8 mouse cellular contexts compared by ENCODE assay signal in the genomic region with DNA sequence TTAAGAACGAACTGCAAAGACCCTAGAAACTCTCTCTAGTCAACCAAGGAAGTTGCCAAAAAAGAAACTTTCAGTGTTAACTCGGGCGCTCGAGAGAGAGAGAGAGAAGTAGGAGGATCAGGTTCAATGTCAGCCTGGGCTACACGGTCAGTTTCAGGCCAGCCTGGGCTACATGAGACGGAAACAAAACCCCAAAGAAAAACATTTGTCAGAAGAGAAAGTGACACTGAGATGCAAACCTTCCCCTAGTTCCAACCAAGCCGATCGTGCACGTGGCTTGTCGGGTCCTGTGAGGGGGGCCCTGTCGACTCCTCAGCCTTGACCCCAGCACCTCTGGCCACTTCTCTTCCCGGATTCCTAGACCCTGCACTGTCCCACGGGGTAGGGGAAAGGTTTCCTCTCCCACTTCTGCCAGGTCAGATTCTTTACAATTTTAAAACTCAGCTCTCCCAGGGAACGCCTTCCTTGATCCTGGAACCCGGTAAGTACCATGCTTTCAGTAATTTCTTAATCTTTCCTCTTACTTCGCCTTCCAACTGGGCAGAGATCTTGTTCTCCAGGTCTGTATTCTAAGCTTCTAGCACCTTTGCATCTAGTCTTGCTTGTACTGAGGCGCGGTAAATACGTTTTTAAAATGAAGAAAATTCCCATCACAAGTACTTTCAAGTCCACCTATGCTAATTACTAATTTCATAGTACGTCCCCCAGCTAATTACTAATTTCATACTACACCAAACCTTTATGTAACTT. TPM values are rescaled to one million over a fixed set of nuclear protein-coding genes. Genes with fewer than 3 reads are reported as not detected.
DNase-seq lines count a peak whose midpoint lies in the region; ATAC-seq and TF ChIP-seq lines count a peak whose summit lies in the region.

Gene Rcc2 (plus strand): TSS at position 273 of the 750 bp plus-strand sequence.

- peak within 1 kb of the TSS; percentile 97 for H3K27ac ChIP-seq in heart, embryonic 13.5 days (replicated peaks)

- peaks cover 40% of the 10 kb centered on the region for H3K4me1 ChIP-seq in heart, embryonic 13.5 days

- peaks cover 9% of the 10 kb centered on the region for H3K36me3 ChIP-seq in heart, embryonic 13.5 days
- H3K36me3 ChIP-seq in myocyte (ENCODE audit: control insufficient read depth, insufficient read depth), result no peaks in the 10 kb centered on the region

- H3K4me2 ChIP-seq in heart, embryonic 13.5 days, result peak within 1 kb of the TSS; percentile 88
- H3K4me2 ChIP-seq in myocyte (ENCODE audit: low read depth), result peak within 1 kb of the TSS; percentile 83

- H3K4me3 ChIP-seq in heart, embryonic 13.5 days, result peak within 1 kb of the TSS; percentile 94
- H3K4me3 ChIP-seq in myocyte, result peak within 1 kb of the TSS; percentile 51

- 8% methylated on average over 20 of the region's 20 CpGs for WGBS in heart, embryonic 13.5 days

- peak within 1 kb of the TSS; percentile 95 for H3K9ac ChIP-seq in heart, embryonic 13.5 days

- TF ChIP-seq POLR2A in myocyte (IDR thresholded peaks at IDR 0.05; ENCODE audit: insufficient read length, low read depth), result peak; percentile 56

- DNase-seq in frontal cortex, adult 2 months (ENCODE audit: extremely low spot score in 1 of 2, low spot score in 1 of 2), result no peak
- DNase-seq in 416B (ENCODE audit: low read depth), result peak; percentile 74
- peak; percentile 53 for DNase-seq in c-Kit-positive CD71-positive TER-119-positive erythroid progenitor cells, embryonic 14.5 days (ENCODE audit: low spot score)
- no peak for DNase-seq in left cerebral cortex, postnatal 14 days (ENCODE audit: low spot score in 2 of 2)

- H3ac ChIP-seq in myocyte (ENCODE audit: control insufficient read depth, insufficient read length), result peak within 1 kb of the TSS; percentile 84

- H3K27me3 ChIP-seq in heart, embryonic 13.5 days (replicated peaks), result peaks cover 13% of the 10 kb centered on the region
- no peaks in the 10 kb centered on the region for H3K27me3 ChIP-seq in myocyte (ENCODE audit: control insufficient read depth, insufficient read depth, insufficient read length)

- peaks cover 27% of the 10 kb centered on the region for H3K79me2 ChIP-seq in myocyte (ENCODE audit: control insufficient read depth, insufficient read depth)

- ATAC-seq in frontal cortex, adult (ENCODE audit: low TSS enrichment), result no peak
- ATAC-seq in heart, embryonic 13.5 days (ENCODE audit: extremely low read depth, insufficient number of reproducible peaks, low FRiP score, low TSS enrichment), result no peak
- no peak for ATAC-seq in cerebellum, adult (ENCODE audit: insufficient number of reproducible peaks, low FRiP score, low TSS enrichment)

- no peaks in the 10 kb centered on the region for H3K9me3 ChIP-seq in heart, embryonic 13.5 days

- intact Hi-C loops in left cerebral cortex, postnatal 14 days (cut with DNase I), result no loop called here

TF ChIP-seq in myocyte, 11 proteins besides CTCF, POLR2A, EP300 and RAD21:
- TF ChIP-seq POLR2AphosphoS2 (IDR thresholded peaks at IDR 0.05; ENCODE audit: insufficient read length, low read depth) (peak; percentile 83), TCF12 (IDR thresholded peaks at IDR 0.05; ENCODE audit: insufficient read depth, poor library complexity, severe bottlenecking) (no peak), CEBPB (IDR thresholded peaks at IDR 0.05; ENCODE audit: insufficient read depth, poor library complexity, severe bottlenecking) (no peak), USF1 (IDR thresholded peaks at IDR 0.05; ENCODE audit: low read depth) (no peak), TCF3 (IDR thresholded peaks at IDR 0.05; ENCODE audit: insufficient read length, low read depth) (no peak), MAX (IDR thresholded peaks at IDR 0.05; ENCODE audit: low read depth) (no peak)

RNA-seq across cellular contexts. Expression of gene Rcc2, which starts in this region (rescaled TPM):
- 46.3 and 49.8 TPM in 2 replicates for polyA plus RNA-seq in frontal cortex, adult 2 months (2012; rRNA removed)
- polyA plus RNA-seq in heart, embryonic 13.5 days (2015; fragmentation: Nextera tagmentation; extraction: Ambion mirVana), result 9.8 and 10.7 TPM in 2 replicates
- total RNA-seq in left cerebral cortex, postnatal 14 days (2021), result 10 to 100 TPM; 67.2 to 69.5 TPM
- 167 TPM for polyA plus RNA-seq in myocyte (2012; fragmentation: generic; extraction: Trizol)

Comparison
In these comparisons a context has a peak if more than half of its experiments do, and no peak if none do; other contexts are left out.
1. DNase-seq: peak in 416B (single experiment) and c-Kit-positive CD71-positive TER-119-positive erythroid progenitor cells, embryonic 14.5 days (single experiment); none in frontal cortex, adult 2 months (0 of 2) and left cerebral cortex, postnatal 14 days (0 of 2).